Mouse (Mus musculus) heart, adult 2 months (tissue): Measurements from ENCODE around the gene Oprm1.

Experiments used
- CTCF ChIP-seq: fragments of 200-600 bp; IDR thresholded peaks from 2 replicates; pipeline ENCODE4 v1.8.1; 2022; ENCODE audit warnings: antibody characterized with exemption, mild to moderate bottlenecking, moderate library complexity
- EP300 ChIP-seq: fragments of 200-500 bp; IDR thresholded peaks from 2 replicates; pipeline ENCODE4 v1.6.1; 2011; ENCODE audit warnings: low read depth, low read length, control low read depth; ENCODE audit not compliant: insufficient read depth
- POLR2A ChIP-seq: fragments of 200-500 bp; IDR thresholded peaks from 2 replicates; pipeline ENCODE4 v1.6.1; 2011; ENCODE audit warnings: mild to moderate bottlenecking, low read depth, low read length, control low read depth; ENCODE audit not compliant: insufficient read depth

GRCm38 (mm10) chr10:6967588-6968242, 209.4 kb downstream of the Oprm1 start:
- TF ChIP-seq CTCF: no peak
- TF ChIP-seq POLR2A: no peak
- no peak for TF ChIP-seq EP300
